Comparison of ENCODE assay signal across 23 mouse cellular contexts in genomic region chr6:118192882-118193281, GRCm38 (mm10). TPM values are rescaled to one million over a fixed set of nuclear protein-coding genes. Genes with fewer than 3 reads are reported as not detected.
DNase-seq lines count a peak whose midpoint lies in the region; ATAC-seq and TF ChIP-seq lines count a peak whose summit lies in the region.
"Had no signal": no experiment of that assay in that cellular context is flagged by ENCODE, and none has a peak within 500 bp of the region (broad histone marks: within the 10 kb centered on the region; RNA-seq: fewer than 3 reads in every experiment).

No protein-coding gene starts in this region.

- H3K4me1 ChIP-seq in lung, postnatal 0 days (ENCODE audit: insufficient read depth, low read depth, low read length), result no peaks in the 10 kb centered on the region; the same call in 1 of the 2 replicates
- H3K4me1 ChIP-seq in neural tube, embryonic 15.5 days, result peaks cover 22% of the 10 kb centered on the region

- no peak for ATAC-seq in lung, postnatal 0 days
- ATAC-seq in neural tube, embryonic 15.5 days (ENCODE audit: low FRiP score), result no peak
- ATAC-seq: forebrain, embryonic 13.5 days; forebrain, embryonic 16.5 days; hindbrain, embryonic 16.5 days; Patski had no signal

- TF ChIP-seq CTCF in lung, postnatal 0 days (IDR thresholded peaks at IDR 0.05), result no peak

- 7% methylated on average over 3 of the region's 3 CpGs for WGBS in lung, postnatal 0 days
- WGBS in neural tube, embryonic 15.5 days, result 41% methylated on average over 3 of the region's 3 CpGs

- H3K27me3 ChIP-seq in lung, postnatal 0 days (replicated peaks; ENCODE audit: insufficient read depth, low read length), result peaks cover 32% of the 10 kb centered on the region
- H3K27me3 ChIP-seq in neural tube, embryonic 15.5 days (replicated peaks), result peaks cover 29% of the 10 kb centered on the region

- peak; percentile 46 to 58 for DNase-seq in cerebellum, postnatal 10 days
- DNase-seq in cerebellum, adult 18-20 months, result no peak
- peak; percentile 24 for DNase-seq in lung, postnatal 0 days (ENCODE audit: low spot score)
- DNase-seq in lung, postnatal 4 days, result no peak
- no peak for DNase-seq in neural tube, embryonic 10.5 days (ENCODE audit: extremely low spot score, low spot score)
- DNase-seq: adrenal gland, postnatal 10 days; adrenal gland, postnatal 36 days; cerebellum, adult 11 months; cerebellum, adult 8-10 months; gastrocnemius, postnatal 25 days; heart, adult 18-20 months; heart, postnatal 10 days; heart, postnatal 36 days had no signal

- no peak overlapping the region for H3K9ac ChIP-seq in lung, postnatal 0 days (replicated peaks; ENCODE audit: low read depth)
- no peak overlapping the region for H3K9ac ChIP-seq in neural tube, embryonic 15.5 days (replicated peaks)
- H3K9ac ChIP-seq: forebrain, embryonic 13.5 days; heart, embryonic 12.5 days; heart, embryonic 15.5 days had no signal

- no peaks in the 10 kb centered on the region for H3K36me3 ChIP-seq in lung, postnatal 0 days (ENCODE audit: insufficient read depth, low read length)
- no peaks in the 10 kb centered on the region for H3K36me3 ChIP-seq in neural tube, embryonic 15.5 days
- H3K36me3 ChIP-seq: forebrain, embryonic 10.5 days; heart, embryonic 12.5 days; heart, embryonic 15.5 days; hindbrain, embryonic 10.5 days; hindbrain, embryonic 13.5 days had no signal

- no peak overlapping the region for H3K27ac ChIP-seq in lung, postnatal 0 days (ENCODE audit: low read length)
- H3K27ac ChIP-seq in neural tube, embryonic 15.5 days (replicated peaks), result no peak overlapping the region
- H3K27ac ChIP-seq: forebrain, embryonic 10.5 days; forebrain, embryonic 13.5 days; heart, embryonic 15.5 days; hindbrain, embryonic 10.5 days; hindbrain, embryonic 13.5 days had no signal

- TF ChIP-seq EP300 in lung, postnatal 0 days (IDR thresholded peaks at IDR 0.05), result no peak

- no peak overlapping the region for H3K4me2 ChIP-seq in lung, postnatal 0 days (replicated peaks; ENCODE audit: low read depth, low read length)
- 0 out of 2 replicates have a peak overlapping the region, but pooled peaks have one; percentile 99 for H3K4me2 ChIP-seq in neural tube, embryonic 15.5 days
- H3K4me2 ChIP-seq: forebrain, embryonic 13.5 days; heart, embryonic 12.5 days; heart, embryonic 15.5 days; hindbrain, embryonic 13.5 days had no signal

- H3K9me3 ChIP-seq in lung, postnatal 0 days (ENCODE audit: low read length), result no peaks in the 10 kb centered on the region
- no peaks in the 10 kb centered on the region for H3K9me3 ChIP-seq in neural tube, embryonic 15.5 days (replicated peaks)
- H3K9me3 ChIP-seq: forebrain, embryonic 10.5 days; forebrain, embryonic 13.5 days; heart, embryonic 12.5 days; heart, embryonic 15.5 days; hindbrain, embryonic 10.5 days; hindbrain, embryonic 13.5 days had no signal

- no peak overlapping the region for H3K4me3 ChIP-seq in lung, postnatal 0 days (ENCODE audit: low read depth, low read length)
- H3K4me3 ChIP-seq in neural tube, embryonic 15.5 days (replicated peaks), result no peak overlapping the region
- H3K4me3 ChIP-seq: forebrain, embryonic 10.5 days; forebrain, embryonic 13.5 days; heart, embryonic 12.5 days; heart, embryonic 15.5 days; hindbrain, embryonic 10.5 days; hindbrain, embryonic 13.5 days had no signal

RNA-seq across cellular contexts. Expression of gene Ret, which starts 4.6 kb away (rescaled TPM):
- 0.98 and 1.3 TPM in 2 replicates for polyA plus RNA-seq in lung, postnatal 0 days (2015; fragmentation: Nextera tagmentation; extraction: Ambion mirVana)
- polyA plus RNA-seq in neural tube, embryonic 15.5 days (2015; fragmentation: Nextera tagmentation; extraction: Ambion mirVana), result 30.1 and 31.6 TPM in 2 replicates

RNA-seq across cellular contexts. Expression of gene Csgalnact2, which starts 53.9 kb away (rescaled TPM):
- 35.2 and 36.6 TPM in 2 replicates for polyA plus RNA-seq in lung, postnatal 0 days (2015; fragmentation: Nextera tagmentation; extraction: Ambion mirVana)
- polyA plus RNA-seq in neural tube, embryonic 15.5 days (2015; fragmentation: Nextera tagmentation; extraction: Ambion mirVana), result 9.9 and 10.7 TPM in 2 replicates

Comparison
In these comparisons a context has a peak if more than half of its experiments do, and no peak if none do; other contexts are left out.
1. DNase-seq: peak in cerebellum, postnatal 10 days (2 of 2) and lung, postnatal 0 days (single experiment); none in cerebellum, adult 18-20 months (0 of 2), lung, postnatal 4 days (0 of 2) and neural tube, embryonic 10.5 days (single experiment).
2. RNA of gene Ret, which starts 4.6 kb away (polyA plus RNA-seq): 30.1 to 31.6 TPM in neural tube, embryonic 15.5 days; 0.98 to 1.3 TPM in lung, postnatal 0 days; every median in the first group is over 10 times any median in the second.